Mouse (Mus musculus): ENCODE results near the gene BC028528. TPM values are rescaled to one million over a fixed set of nuclear protein-coding genes. Genes with fewer than 3 reads are reported as not detected.
A peak's percentile ranks its signal among the peaks of the same experiment; 100 is the strongest.

The BC028528 gene
- polyA plus RNA-seq, 1 experiment, result 1.5 TPM

DNA sequence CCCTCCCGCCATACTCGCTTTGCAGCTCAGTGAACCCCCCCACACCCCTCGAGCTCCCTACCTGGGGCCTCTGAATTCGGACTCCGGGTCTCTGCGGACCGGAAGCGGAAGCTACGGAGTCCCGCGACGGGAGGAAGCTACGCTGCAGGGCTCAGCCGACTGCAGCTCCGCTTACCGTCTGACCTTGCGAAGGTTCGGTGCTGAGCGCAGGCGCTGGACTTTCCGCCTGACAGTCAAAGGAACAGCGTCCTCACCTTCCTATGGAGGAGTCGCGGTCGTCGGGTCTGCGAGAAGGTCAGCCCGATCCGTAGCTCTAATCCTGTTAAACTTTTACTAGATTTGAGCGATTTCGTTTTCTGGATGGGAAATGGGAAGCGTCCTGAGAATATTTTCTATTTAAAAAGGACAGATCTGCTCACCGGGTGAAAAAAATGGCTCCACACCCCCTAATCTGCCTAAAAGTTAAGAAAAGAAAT is 20.4 kb downstream of the BC028528 start, which contains the start of gene Mrps21:
Gene Mrps21, minus strand, starts transcription at position 128 of the 476 bp plus-strand sequence.
- peak; percentile 96 for TF ChIP-seq POLR2A (IDR thresholded peaks at IDR 0.05; ENCODE audit: low read depth, low read length)
- TF ChIP-seq CTCF (IDR thresholded peaks at IDR 0.05; ENCODE audit: extremely low read depth, insufficient read length, insufficient replicate concordance, low read depth, low read length), result no peak
- peak within 1 kb of the TSS; percentile 84 for H3K4me3 ChIP-seq (ENCODE audit: low read depth, low read length)
- under 1% methylated on average over 33 of the region's 33 CpGs for WGBS

DNA sequence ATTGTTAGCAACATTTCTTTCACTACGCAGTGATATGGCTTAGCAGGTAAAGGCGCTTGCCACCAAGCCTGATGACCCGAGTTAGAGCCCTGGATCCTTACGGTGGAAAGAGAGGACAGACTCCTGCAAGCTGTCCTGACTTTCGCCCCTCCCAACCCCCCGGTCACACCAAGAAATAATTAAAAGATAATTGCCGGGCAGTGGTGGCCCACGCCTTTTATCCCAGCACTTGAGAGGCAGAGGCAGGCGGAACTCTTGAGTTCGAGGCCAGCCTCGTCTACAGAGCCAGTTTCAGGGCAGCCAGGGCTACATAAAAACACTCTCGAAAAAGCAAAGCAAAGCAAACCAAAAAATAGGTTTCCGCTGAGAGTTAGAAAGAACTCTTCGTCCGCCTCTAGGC is 20.8 kb downstream of the BC028528 start:
- peaks cover 10% of the 10 kb centered on the region for H3K36me3 ChIP-seq (ENCODE audit: control insufficient read depth, insufficient read depth, low read length)
- peak overlapping the region; percentile 84 for H3K4me3 ChIP-seq (ENCODE audit: low read depth, low read length)
- H3K27ac ChIP-seq (ENCODE audit: insufficient read depth, low read depth, low read length), result peak overlapping the region; percentile 79
- no peaks in the 10 kb centered on the region for H3K27me3 ChIP-seq (ENCODE audit: control insufficient read depth, insufficient read depth, low read length)
- no peak for TF ChIP-seq CTCF (IDR thresholded peaks at IDR 0.05; ENCODE audit: extremely low read depth, insufficient read length, insufficient replicate concordance, low read depth, low read length)
- TF ChIP-seq POLR2A (IDR thresholded peaks at IDR 0.05; ENCODE audit: low read depth, low read length), result no peak
- no peaks in the 10 kb centered on the region; the same call in 1 of the 2 replicates for H3K4me1 ChIP-seq (ENCODE audit: control insufficient read depth, insufficient read depth, insufficient read length, low read length)
- 3% methylated on average over 15 of the region's 15 CpGs for WGBS

More for the DNA sequence above, 20.4 kb downstream of the BC028528 start, which contains the start of gene Mrps21:
- H3K36me3 ChIP-seq (ENCODE audit: control insufficient read depth, insufficient read depth, low read length), result peaks cover 11% of the 10 kb centered on the region
- peak within 1 kb of the TSS; percentile 79 for H3K27ac ChIP-seq (ENCODE audit: insufficient read depth, low read depth, low read length)
- H3K4me1 ChIP-seq (ENCODE audit: control insufficient read depth, insufficient read depth, insufficient read length, low read length), result no peaks in the 10 kb centered on the region; the same call in 1 of the 2 replicates
- no peaks in the 10 kb centered on the region for H3K27me3 ChIP-seq (ENCODE audit: control insufficient read depth, insufficient read depth, low read length)

DNA sequence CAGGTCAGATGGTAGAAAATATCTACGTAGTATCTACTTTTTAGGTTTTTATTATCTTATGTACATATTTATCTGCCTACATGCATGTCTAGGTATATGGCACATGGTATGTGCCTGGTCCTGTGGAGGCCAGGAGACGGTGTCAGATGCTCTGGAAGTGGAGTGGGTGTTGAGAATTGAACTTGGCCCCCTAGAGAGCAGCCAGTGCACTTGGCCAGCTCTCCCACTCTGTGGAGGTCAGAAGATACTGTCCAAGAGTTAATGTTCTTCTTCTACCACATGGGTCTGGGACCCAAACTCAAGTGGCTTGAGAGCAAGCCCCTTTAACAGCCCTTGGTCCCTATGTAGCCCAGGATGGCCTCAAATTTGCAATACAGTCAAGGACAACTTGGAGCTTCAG is 24.4 kb downstream of the BC028528 start:
- Histone ChIP-seq H3K27ac (ENCODE audit: insufficient read depth, low read depth, low read length) (no peak overlapping the region), H3K27me3 (ENCODE audit: control insufficient read depth, insufficient read depth, low read length) (no peaks in the 10 kb centered on the region), H3K36me3 (ENCODE audit: control insufficient read depth, insufficient read depth, low read length) (peaks cover 27% of the 10 kb centered on the region), H3K4me1 (ENCODE audit: control insufficient read depth, insufficient read depth, insufficient read length, low read length) (no peaks in the 10 kb centered on the region; the same call in 1 of the 2 replicates), H3K4me3 (ENCODE audit: low read depth, low read length) (no peak overlapping the region)
- 92% methylated on average over 2 of the region's 2 CpGs for WGBS
- TF ChIP-seq POLR2A (IDR thresholded peaks at IDR 0.05; ENCODE audit: low read depth, low read length), result no peak
- TF ChIP-seq CTCF (IDR thresholded peaks at IDR 0.05; ENCODE audit: extremely low read depth, insufficient read length, insufficient replicate concordance, low read depth, low read length), result no peak

DNA sequence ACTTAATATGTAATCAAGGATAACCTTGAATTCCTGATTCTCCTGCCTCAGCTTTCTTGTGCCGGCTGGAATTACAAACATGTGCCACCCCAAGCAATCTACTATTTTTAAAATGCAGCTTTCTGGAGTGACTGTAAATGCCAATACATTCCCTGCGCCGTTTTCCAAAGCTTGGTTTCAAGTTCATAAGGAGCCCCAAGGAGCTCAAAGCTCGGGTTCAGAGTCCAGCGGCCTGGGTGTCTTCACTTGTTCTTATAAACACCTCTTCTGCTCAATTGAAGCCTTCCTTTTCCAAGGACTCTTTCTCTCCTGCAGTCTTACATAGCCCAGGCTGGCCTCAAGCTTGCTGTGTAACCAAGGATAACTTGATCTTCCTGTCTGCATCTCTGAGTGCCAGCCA is 25.7 kb downstream of the BC028528 start:
- no peaks in the 10 kb centered on the region for H3K27me3 ChIP-seq (ENCODE audit: control insufficient read depth, insufficient read depth, low read length)
- peaks cover 27% of the 10 kb centered on the region for H3K36me3 ChIP-seq (ENCODE audit: control insufficient read depth, insufficient read depth, low read length)
- TF ChIP-seq POLR2A (IDR thresholded peaks at IDR 0.05; ENCODE audit: low read depth, low read length), result no peak
- no peak for TF ChIP-seq CTCF (IDR thresholded peaks at IDR 0.05; ENCODE audit: extremely low read depth, insufficient read length, insufficient replicate concordance, low read depth, low read length)
- no peak overlapping the region for H3K4me3 ChIP-seq (ENCODE audit: low read depth, low read length)
- no peak overlapping the region for H3K27ac ChIP-seq (ENCODE audit: insufficient read depth, low read depth, low read length)
- H3K4me1 ChIP-seq (ENCODE audit: control insufficient read depth, insufficient read depth, insufficient read length, low read length), result no peaks in the 10 kb centered on the region
- 77% methylated on average over 5 of the region's 5 CpGs for WGBS

DNA sequence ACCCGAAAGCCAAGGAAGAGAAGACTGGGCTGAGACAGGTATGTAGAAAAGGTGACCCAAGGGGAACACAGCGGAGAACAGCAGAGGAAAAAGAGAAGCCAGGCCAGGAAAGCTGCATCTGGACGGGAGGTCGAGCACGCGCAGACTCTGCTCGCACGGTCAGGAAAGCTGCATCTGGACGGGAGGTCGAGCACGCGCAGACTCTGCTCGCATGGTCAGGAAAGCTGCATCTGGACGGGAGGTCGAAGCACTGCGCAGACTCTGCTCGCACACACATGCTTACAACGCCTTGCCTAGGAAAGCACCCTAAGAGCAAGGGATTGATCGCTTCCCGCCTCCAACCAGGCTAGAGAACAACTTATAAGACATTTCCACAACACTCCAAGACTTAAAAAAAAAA is 26.2 kb downstream of the BC028528 start:
- Histone ChIP-seq H3K27ac (ENCODE audit: insufficient read depth, low read depth, low read length) (no peak overlapping the region), H3K4me1 (ENCODE audit: control insufficient read depth, insufficient read depth, insufficient read length, low read length) (no peaks in the 10 kb centered on the region), H3K27me3 (ENCODE audit: control insufficient read depth, insufficient read depth, low read length) (no peaks in the 10 kb centered on the region), H3K4me3 (ENCODE audit: low read depth, low read length) (no peak overlapping the region), H3K36me3 (ENCODE audit: control insufficient read depth, insufficient read depth, low read length) (peaks cover 27% of the 10 kb centered on the region)
- no peak for TF ChIP-seq CTCF (IDR thresholded peaks at IDR 0.05; ENCODE audit: extremely low read depth, insufficient read length, insufficient replicate concordance, low read depth, low read length)
- no peak for TF ChIP-seq POLR2A (IDR thresholded peaks at IDR 0.05; ENCODE audit: low read depth, low read length)
- WGBS, result 92% methylated on average over 20 of the region's 20 CpGs

DNA sequence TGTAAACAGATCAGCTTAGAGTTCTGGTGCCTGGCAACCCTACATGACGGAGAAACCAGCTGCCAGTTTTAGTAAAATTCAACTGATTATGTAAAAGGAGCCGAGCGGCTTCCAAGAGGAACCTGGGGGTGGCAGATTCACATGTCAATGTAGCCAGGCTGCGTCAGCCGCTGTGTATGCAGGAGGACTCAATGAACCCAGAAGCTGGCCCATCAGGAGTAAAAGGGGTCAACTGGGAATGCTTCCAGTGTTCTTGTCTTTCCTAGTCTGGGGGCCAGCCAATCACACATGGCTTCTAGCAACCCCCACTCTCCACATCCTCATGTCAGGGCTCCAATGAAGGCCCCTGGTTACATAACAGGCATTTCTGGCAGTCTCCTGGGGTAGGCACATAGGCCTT is 26.8 kb downstream of the BC028528 start:
- H3K27ac ChIP-seq (ENCODE audit: insufficient read depth, low read depth, low read length), result no peak overlapping the region
- H3K4me3 ChIP-seq (ENCODE audit: low read depth, low read length), result no peak overlapping the region
- peaks cover 27% of the 10 kb centered on the region for H3K36me3 ChIP-seq (ENCODE audit: control insufficient read depth, insufficient read depth, low read length)
- 97% methylated on average over 5 of the region's 5 CpGs for WGBS
- H3K4me1 ChIP-seq (ENCODE audit: control insufficient read depth, insufficient read depth, insufficient read length, low read length), result no peaks in the 10 kb centered on the region
- TF ChIP-seq CTCF (IDR thresholded peaks at IDR 0.05; ENCODE audit: extremely low read depth, insufficient read length, insufficient replicate concordance, low read depth, low read length), result no peak
- no peak for TF ChIP-seq POLR2A (IDR thresholded peaks at IDR 0.05; ENCODE audit: low read depth, low read length)
- H3K27me3 ChIP-seq (ENCODE audit: control insufficient read depth, insufficient read depth, low read length), result no peaks in the 10 kb centered on the region

DNA sequence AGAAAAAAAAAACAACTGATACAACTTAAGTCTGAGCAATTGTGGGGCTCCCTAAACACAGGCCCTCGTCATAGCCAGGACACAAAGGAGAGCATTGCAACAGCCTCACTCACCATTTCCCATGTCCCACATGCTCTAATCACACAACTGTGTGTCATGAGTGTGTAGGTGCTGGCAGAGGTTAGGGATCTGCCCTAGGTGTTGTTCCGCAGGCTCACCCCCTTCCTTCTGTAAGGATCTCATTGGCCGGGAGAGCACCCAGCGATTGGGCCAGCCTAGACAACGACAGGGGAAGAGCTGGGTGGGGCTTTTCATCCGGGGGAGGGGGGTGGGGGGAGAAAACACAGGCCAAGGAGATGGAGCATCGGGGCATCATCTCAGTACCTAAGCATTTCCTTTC is 28.2 kb downstream of the BC028528 start:
- Histone ChIP-seq H3K4me3 (ENCODE audit: low read depth, low read length) (no peak overlapping the region), H3K4me1 (ENCODE audit: control insufficient read depth, insufficient read depth, insufficient read length, low read length) (no peaks in the 10 kb centered on the region), H3K27ac (ENCODE audit: insufficient read depth, low read depth, low read length) (no peak overlapping the region), H3K27me3 (ENCODE audit: control insufficient read depth, insufficient read depth, low read length) (no peaks in the 10 kb centered on the region), H3K36me3 (ENCODE audit: control insufficient read depth, insufficient read depth, low read length) (peaks cover 24% of the 10 kb centered on the region)
- TF ChIP-seq CTCF (IDR thresholded peaks at IDR 0.05; ENCODE audit: extremely low read depth, insufficient read length, insufficient replicate concordance, low read depth, low read length) (no peak), POLR2A (IDR thresholded peaks at IDR 0.05; ENCODE audit: low read depth, low read length) (no peak)
- 70% methylated on average over 7 of the region's 7 CpGs for WGBS
